Mouse (Mus musculus) ZHBTc4 (cell line): ENCODE results near the gene Ifnk.

Experiments
- DNase-seq: peaks from one replicate; pipeline ENCODE4 v3.0.0-alpha.2; 2011; ENCODE audit warnings: low read depth, low spot score

Ifnk gene

DNA sequence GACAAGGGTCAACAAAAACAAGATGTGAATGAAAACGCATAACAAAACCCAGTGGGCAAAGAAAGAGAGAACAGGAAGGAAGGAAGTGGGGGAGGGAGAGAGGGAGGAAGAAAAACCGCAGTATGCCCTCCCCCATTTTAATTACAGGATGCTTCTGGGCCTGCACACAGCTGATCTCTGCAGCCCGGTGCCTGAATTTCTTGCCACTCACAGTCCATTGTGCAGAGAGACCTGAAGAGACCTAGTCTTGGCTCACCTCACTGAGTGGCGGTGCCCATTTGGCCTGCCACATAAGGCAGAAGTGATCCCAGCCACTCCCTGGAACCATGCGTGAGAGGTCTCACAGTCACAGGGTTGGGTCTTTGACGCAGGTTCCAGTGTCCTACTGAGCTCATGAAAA lies 13.8 kb upstream of the Ifnk start:
- no peak for DNase-seq

DNA sequence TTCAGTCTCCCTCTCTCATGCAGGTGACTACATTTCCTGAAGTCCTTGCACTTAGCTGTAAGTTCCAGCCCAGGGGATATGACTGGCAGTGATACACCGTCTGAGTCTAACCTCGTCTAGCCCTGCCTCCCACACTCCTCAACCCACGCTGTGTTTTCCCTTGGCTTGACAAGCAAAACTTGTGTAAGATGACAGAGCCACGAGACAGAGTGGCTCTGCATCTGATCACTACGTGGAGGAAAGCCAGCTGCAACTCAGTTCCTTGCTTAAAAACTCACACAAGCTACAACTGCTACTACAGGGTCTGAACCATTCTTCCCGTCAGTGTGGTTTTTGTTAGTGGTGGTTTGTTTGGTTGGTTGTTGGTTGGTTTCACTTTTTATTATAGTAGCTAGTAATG lies 11.5 kb upstream of the Ifnk start:
- no peak for DNase-seq

DNA sequence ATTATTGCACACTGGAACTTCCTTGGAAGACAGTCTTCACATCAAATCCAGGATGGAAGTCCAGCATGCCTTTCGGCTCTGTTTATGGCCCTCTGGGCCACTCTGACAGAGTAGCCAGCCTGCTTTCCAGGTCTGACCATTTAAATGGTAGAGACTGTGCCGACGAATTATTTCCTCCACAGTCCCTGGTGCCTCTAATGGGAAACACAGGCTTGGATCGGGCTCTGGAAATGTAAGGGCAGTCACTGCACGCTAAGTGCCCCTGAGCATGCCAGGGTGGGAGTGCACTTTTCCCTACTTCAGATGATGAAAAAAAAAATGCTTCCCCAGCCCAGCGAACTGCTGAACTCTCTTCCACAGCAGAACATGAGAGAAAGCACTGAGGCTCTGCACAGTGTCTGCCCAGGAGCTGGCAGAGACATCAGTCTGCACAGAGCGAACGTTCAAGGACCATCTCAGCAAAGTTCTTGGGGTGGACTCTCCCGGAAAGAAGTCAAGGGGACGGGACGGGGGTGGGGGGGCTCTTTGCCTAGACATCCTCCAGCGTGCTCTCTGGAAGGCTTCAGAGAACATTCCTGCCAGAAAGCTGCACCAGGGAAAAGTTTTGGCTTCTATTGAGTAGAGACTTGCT lies 8.3 kb upstream of the Ifnk start:
- DNase-seq, result no peak

DNA sequence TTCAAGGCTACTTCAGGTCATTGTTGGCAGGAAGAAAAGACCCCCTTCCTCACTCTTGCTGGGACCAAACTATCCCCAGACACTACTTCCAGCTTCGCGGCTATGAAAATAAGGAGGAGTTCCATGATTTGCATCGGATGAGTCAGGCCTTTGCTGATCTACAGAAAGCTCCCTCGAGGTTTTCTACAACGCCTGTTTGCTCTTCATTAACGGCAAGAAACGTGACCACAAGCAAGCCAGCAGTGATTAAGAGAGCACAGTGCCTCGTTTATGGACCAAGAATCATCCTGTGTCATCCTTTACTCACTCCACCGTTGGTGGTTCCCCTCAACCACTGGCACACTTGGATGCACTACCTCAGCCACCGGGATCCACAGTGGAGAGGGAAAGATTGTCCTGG lies 6.1 kb upstream of the Ifnk start:
- no peak for DNase-seq

DNA sequence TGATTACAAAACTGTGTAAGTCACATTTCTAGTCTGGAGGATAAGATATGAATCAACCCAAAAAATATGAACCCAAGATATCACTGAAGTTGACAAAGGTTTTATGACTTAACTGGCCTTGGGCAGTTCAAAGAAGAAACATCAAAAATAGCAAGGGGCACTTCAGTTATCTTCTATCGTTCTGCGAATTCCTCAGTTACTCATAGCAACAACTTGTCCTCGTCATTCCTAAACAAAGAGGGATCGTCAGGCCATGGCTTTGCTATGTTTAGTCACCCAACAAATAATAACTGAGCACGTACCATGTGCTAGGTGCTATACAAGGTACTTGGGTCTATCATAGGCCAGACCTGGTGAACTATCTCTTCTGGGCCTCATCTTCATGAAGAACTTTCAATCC lies 5.3 kb upstream of the Ifnk start:
- no peak for DNase-seq

DNA sequence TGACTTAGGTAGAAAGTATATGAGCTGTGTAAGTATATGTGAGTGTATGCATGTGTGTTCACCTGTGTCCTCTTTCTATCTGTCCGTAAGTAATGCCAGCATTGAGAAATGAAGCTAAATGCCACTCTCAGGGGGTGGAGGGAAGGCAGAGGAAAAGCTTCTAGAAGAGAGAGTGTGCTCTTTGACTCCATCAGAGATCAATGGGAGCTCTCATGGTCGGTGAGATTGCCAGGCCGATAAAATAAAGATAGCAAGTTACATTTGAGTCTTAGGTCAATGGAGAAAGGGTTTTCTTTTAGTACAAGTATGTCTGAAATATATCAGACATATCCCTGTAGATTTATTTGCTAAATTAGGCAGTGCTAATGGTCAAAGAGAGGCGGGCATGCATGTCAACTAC lies 3.5 kb upstream of the Ifnk start:
- no peak for DNase-seq

DNA sequence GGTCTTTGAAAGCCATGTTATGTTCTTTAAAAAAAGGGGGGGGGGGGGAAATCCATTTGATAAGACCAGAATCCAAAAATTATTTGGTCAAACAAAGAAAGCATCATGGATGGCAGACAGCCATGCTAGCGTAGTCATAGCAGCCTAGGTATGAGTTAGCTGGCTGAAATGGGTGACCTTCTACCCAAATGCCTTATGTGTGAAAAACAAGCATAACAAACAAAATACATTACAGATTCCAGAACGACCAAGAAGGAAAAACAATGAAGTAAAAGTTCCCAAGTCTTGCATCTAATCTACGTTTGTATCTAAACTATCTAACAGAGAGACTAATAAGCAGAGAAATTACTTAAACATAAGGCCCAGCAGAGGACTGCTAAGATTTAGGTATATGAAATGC lies 1.1 kb upstream of the Ifnk start:
- no peak for DNase-seq

DNA sequence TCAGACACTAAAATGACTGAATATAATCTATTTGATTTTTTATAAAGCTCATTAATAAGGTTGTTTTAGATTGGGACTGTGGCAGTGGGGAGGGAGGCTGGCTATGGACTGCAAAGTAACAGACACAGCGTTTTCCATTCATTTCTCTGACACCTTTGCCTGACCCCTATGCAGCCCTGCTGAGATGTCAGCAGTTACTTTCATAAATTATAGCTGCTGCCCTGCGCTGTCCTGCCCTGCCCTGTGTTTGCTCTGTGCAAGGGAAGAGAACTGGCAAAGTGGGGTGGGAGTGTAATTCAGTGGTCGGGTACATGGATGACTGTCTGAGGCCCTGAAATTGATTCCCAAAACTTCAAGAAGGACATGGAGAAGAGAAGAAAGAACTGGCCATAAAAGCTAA lies 2.2 kb downstream of the Ifnk start:
- no peak for DNase-seq

DNA sequence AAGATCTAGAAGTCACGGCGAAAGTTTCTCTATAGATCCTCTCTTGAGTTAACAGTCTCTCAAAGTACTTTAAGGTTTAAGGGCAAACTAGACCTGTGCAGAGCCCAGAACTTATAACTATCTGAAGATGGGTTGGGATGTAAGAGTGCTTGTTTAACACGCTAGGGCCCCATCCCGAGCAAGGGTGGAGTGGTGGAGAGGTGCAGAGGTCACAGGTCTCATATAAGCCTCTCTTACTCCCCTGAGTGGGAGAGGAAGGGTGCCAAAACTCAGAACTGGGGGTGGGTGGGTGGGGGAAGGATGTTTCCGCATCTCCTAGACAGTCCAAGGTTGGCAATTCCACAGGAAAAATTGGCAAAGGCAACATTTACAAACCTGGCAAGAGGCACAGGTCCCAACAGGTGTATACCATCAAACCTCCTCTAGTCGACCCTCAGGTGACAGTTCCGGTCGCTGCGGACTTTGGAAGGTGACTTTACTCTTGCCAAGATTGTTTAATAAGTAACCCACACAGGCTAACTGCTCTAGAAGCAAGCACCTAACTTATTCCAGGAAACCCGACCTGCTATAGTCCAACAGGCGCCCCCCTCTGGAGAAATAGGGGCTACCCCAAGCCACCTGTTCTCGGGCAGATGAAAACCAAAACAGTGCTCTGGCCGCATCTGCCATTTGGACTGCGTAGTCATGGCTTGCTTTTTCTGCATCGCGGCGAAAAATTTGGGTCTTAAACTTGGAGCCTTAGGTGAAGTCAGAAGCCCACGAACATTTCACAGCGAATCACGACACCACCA lies 3.5 kb downstream of the Ifnk start:
- DNase-seq, result peak; percentile 80

DNA sequence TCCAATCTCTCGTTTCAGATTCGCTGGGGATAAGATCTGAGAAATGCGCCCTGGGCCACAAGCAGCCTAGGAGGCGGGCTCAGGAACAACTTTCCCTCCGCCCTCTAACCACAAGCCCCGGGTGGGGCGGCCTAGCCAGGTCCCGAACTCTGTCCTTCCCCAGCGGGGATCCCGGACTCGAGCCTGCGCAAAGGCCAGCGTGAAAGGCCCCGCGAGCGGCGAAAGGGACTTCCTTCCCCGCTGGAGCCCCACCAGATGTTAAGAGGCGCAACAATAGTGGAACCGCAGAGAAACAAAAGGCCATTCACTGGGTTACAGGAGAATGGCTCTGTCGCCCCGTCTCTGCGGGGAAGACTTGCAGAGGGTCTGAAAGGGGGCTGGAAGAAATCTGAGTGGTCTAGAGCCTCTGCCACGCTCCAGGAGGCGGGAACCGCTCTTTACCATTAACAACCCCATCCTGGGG lies 4.3 kb downstream of the Ifnk start:
- DNase-seq, result peak; percentile 81

DNA sequence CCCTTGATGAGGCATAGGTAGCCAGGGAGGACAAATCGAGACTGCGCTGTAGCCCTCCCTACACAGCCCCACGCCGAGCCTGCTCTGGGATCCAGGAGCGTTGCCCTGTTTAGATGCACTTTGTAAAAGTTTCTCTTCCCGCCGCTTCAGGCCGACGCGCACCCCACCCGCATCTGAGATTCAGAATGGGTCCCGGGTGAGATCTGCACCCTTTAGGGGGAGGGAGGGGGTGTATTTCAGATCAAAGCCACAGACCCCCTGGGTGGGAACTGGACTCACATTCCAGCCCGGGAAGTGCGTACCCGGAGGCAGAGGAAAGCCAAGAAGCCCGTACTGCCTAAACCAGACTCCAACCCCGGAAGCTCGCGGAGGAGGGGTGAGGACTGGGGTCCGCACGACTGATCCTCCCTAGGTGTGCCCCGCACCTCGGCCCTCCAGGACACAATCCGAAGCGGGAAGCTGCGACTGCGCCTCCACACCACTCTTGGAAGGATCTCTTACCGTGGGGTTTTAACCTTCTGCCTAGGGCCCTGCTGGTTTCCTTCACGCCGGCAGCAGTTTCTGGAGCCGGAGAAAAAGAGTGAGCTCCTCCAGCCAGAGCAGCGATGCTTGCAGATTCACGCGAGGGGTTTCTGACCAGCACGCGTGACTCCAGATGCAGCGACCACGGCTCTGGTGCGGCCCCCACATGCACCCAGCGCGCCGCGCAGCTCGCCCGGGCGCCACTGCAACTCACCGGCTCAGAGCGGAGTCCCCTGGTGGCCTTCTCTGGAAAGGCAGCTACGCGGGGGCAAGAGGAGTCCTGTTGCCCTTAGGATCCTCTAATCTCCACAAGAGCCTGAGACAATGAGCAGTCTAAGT lies 5.1 kb downstream of the Ifnk start, which contains the start of gene Mob3b:
Gene Mob3b, minus strand, starts transcription at position 734 of the 861 bp plus-strand sequence.
- DNase-seq, result peak; percentile 94

DNA sequence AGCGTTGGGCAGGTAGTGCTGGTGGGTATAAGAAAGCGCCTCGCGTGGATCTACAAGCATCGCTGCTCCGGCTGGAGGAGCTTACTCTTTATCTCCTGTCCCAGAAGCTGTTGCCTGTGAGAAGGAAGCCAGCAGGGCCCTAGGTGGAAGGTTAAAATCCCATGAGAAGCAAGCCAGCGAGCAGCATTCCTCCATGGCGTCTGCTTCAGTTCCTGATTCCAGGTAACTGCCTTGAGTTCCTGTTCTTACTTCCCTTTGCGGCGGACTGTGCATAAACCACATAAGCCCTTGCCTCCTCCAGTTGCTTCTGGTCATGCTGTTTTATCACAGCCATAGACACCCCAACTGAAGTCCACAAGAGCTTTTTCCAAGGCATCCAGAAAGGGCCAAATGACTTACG lies 6.0 kb downstream of the Ifnk start:
- DNase-seq, result no peak

DNA sequence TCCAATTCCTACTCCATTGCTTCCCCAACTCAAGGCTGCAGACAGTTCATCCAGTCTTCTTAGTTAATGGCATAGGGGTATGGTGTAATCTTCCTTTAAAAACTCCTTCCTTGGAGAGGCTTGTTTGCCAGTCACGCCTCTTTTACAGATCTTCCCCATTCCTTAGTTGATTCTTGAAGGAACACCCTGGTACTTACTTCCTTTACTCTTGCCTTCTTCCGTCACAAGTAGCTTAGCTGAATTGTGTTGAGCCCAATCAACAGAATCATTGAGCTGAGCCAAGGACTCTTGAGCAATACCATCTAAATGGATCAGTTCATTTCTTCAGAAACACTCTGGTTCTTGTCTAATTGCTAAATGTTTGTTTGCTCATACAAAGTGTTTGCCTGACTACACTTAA lies 13.4 kb downstream of the Ifnk start:
- no peak for DNase-seq

DNA sequence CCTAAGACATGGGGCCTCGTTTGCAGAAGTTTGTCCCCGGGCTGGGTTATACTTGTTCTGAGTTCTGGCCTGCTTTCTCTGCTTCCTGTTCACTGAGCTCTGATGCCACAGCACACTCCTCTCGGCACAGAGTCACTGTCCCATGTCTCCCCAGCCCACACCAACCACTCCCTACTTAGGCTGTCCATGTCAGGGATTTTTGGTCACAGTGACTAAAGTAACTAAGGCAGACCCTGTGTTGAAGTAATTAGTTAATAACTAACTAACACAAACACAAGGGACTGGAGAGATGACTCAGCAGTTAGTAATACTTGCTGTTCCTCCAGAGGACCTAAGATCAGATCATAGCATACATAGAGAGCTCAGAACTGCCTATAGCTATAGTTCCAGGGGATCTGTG lies 14.1 kb downstream of the Ifnk start:
- no peak for DNase-seq

DNA sequence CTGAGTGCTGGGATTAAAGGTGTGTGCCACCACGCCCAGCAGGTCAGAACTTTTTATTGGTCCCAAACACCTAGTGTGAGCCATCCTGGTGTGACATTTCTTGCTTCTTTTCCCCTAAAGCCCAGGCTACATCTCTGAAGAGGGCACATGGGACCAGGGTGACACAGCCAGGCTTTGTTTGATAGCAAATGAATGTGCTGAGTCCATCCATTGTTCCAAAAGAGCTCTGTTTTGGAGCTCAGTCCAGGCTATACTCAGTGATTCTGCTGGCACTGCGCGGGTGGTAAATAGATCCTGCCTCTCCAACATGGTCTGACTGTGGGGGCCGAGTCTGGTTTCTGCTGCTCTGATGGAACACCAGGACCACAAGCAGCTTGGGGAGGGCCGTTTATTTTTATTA lies 16.0 kb downstream of the Ifnk start:
- no peak for DNase-seq

DNA sequence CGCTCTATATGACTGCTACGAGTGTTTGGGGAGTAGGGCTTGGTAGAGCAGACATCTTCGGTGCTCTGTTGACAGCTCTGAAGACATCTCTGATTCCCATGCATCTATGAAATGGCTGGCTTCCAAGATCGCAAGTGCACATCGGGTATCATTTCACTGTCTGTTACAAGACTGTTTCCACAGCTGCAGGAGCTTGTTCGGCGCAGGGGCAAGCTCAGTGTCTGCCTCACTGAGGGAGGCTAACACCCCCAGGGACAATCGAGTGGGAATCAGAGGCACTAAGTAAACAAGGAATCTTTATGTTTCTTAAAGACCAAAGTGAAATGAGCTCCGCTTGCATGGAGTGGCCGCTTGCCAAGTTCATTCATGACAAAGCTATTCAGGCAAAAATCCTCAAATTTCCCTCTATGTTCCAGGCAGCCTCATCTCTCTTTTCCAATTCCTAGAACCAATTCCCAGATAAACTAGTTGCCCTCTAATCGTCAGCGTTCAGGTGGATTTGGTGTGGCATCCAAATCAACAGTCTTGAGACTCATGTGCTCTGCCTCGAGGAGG lies 17.8 kb downstream of the Ifnk start:
- DNase-seq, result no peak

DNA sequence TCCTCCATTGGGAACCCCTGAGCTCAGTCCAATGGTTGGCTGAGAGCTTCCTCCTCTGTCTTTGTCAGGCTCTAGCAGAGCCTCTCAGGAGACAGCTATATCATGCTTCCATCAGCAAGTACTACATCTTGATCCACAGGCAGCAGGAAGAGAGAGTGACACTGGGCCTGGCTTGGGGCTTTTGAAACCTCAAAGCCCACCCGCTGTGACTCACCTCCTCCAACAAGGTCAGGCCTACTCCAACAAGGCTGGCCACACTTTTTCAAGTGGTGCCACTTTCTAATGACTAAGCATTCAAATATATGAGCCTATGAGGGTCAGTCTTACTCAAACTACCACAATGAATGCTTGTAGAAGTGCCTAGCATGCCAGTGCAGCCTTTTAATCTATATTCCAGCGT lies 20.6 kb downstream of the Ifnk start:
- peak; percentile 51 for DNase-seq

DNA sequence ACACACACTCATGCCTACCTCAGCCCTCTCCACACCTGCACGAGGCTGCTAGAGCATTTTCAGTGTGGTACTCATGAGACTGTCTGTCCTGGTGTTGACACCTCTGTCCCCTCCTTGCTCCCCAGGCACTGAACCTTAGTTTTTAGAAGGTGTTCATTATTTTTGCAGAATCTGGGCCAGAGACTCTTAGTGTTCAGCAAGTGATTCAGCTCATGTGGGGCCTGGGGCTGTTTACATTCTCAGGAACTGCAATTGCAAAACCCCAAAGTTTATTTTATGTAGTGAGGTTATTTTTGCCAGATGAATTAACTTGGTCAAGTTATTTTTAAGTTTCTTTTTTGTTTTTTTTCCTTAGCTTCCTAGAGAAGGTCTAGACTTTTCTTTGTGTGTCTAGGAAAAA lies 21.7 kb downstream of the Ifnk start:
- no peak for DNase-seq

DNA sequence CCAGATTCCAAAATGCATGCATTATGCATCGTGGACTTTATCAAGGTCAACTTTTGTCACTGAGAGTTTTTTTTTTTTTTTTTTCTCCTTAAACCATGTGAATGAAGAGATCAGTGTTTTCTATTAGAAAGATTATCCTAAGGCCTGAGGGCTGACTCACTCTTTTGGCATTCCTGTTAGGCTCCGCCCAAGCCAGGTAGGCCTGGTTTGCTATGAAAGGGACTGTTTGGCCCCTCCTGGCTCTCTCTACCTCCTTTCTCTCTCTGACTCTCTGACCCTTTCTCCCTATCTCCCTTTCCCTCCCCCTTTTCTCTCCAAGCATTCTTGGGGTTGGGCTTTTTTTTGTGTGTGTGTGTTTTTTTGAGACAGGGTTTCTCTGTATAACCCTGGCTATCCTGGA lies 23.7 kb downstream of the Ifnk start:
- peak; percentile 23 for DNase-seq

DNA sequence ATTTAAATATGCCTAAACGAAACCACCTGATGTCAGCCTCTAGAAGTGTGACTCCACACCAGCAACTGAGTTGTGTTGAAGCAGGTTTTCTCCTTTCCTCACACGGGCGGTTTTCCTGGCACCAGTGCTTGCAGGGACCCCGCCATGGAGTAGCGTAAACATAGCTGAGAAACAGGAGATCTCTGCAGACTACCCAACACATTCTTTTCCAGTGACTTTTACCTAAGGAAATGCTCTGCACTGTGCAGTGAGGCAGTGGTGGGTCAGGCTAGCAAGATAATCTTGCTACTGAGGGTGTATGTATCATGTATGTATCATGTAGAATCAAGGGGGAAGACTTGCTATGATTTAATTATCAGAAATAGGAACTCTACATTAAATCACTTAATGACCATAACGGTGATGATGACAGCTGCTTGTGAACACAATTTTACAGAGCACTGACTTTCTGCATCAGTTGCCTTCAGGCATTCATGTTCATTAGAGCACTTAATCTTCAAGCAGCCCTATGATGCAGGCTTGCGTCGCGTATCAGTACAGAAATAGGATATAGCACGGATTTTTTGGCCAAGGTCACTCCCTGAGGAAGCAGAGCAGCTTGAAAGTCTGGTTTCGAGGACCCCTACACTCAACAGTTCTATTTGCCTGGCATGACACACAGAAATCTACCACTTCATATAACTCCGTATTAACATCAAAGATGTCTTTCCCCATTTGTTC lies 26.2 kb downstream of the Ifnk start:
- DNase-seq, result no peak

DNA sequence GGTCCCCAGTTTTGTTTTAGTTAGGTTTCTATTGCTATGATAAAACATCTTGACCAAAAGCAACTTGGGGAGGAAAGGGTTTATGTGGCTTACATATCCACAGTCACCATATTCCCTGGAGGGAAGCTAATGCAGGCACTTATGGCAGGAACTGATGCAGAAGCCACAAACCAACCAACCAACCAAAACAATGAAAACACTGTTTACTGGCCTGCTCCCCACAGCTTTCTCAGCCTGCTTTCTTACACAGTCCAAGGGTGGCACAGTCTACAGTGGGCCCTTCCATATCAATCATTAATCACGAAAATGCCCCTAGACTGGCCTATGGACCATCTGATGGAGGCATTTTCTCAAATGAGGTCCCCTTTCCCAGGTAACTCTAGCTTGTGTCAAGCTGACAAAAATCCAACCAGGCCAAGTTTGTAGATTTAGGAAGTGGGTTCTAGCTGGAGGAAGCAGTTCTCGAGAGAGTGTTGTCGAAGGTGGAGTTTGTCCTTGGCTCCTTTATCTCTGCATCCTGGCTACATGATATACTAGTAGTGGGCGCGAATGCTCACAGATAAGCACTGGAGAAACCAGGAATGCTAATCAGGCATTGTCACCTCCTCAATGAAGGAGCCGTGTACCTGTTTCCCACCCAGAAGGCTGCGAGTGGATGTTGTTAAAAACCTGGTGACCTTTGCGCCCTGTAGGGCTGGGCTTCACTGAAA lies 35.9 kb downstream of the Ifnk start:
- DNase-seq, result no peak
